Mouse (Mus musculus) liver, adult 2 months (tissue): ENCODE results near the gene Srp72. TPM values are rescaled to one million over a fixed set of nuclear protein-coding genes. Genes with fewer than 3 reads are reported as not detected.

Experiments
- DNase-seq: peaks from one replicate; pipeline ENCODE4 v3.0.0-alpha.2; 2011; ENCODE audit warnings: low read depth, low spot score; ENCODE audit errors: extremely low read depth
- H3K27ac ChIP-seq: fragments of 200-500 bp; replicated peaks from 2 replicates; pipeline ENCODE4 v1.5.1; 2012; ENCODE audit warnings: low read depth, mild to moderate bottlenecking, control low read depth, inconsistent platforms, low read length; ENCODE audit not compliant: insufficient read depth
- H3K27me3 ChIP-seq: fragments of 200-500 bp; 2 replicates; pipeline ENCODE4 v1.6.1; 2012; ENCODE audit warnings: mild to moderate bottlenecking, moderate library complexity, low read length, inconsistent platforms; ENCODE audit not compliant: control insufficient read depth, insufficient read depth
- H3K36me3 ChIP-seq: fragments of 200-500 bp; 2 replicates; pipeline ENCODE4 v1.6.1; 2012; ENCODE audit warnings: low read length, inconsistent platforms; ENCODE audit not compliant: control insufficient read depth, insufficient read depth
- H3K4me1 ChIP-seq: fragments of 200-500 bp; 2 replicates; pipeline ENCODE4 v1.6.1; 2011; ENCODE audit warnings: low read length; ENCODE audit not compliant: control insufficient read depth, insufficient read depth
- H3K4me3 ChIP-seq: fragments of 200-500 bp; 2 replicates; pipeline ENCODE4 v1.5.1; 2011; ENCODE audit warnings: low read depth, mild to moderate bottlenecking, control low read depth, low read length, moderate library complexity; ENCODE audit not compliant: insufficient read depth
- H3K79me2 ChIP-seq: fragments of 200-500 bp; 2 replicates; pipeline ENCODE4 v1.6.1; 2012; ENCODE audit warnings: inconsistent platforms, mild to moderate bottlenecking, low read length, moderate library complexity; ENCODE audit not compliant: control insufficient read depth, insufficient read depth
- H3K9ac ChIP-seq: fragments of 200-500 bp; 2 replicates; pipeline ENCODE4 v1.6.1; 2012; ENCODE audit warnings: low read depth, mild to moderate bottlenecking, control low read depth, inconsistent platforms, low read length
- CTCF ChIP-seq: fragments of 200-500 bp; IDR thresholded peaks from 2 replicates; pipeline ENCODE4 v1.5.1; 2011; ENCODE audit warnings: low read depth, low read length, control low read depth
- POLR2A ChIP-seq: fragments of 200-500 bp; IDR thresholded peaks from 2 replicates; pipeline ENCODE4 v1.6.1; 2011; ENCODE audit warnings: low read length, control low read depth; ENCODE audit not compliant: insufficient read depth; ENCODE audit errors: extremely low read depth
- WGBS: fragments of 180-500 bp; shearing (Covaris S2); methylation state at CpG from one replicate; pipeline ENCODE4 v1.1.7; 2018; 5-methylcytosine and 5-hydroxymethylcytosine counted together
- polyA plus RNA-seq: library from polyadenylated mRNA; depleted of rRNA; stranded (reverse); fragments of >200 nt; gene quantifications from 2 replicates; pipeline ENCODE4 v1.2.3, GENCODE M21; 2012
- total RNA-seq: library from RNA; depleted of rRNA; stranded (reverse); fragments of >200 nt; gene quantifications from 2 replicates; pipeline ENCODE4 v1.2.3, GENCODE M21; 2014

The Srp72 gene
- total and polyA plus RNA-seq, 2 experiments, result 23.1 to 43.5 TPM

DNA sequence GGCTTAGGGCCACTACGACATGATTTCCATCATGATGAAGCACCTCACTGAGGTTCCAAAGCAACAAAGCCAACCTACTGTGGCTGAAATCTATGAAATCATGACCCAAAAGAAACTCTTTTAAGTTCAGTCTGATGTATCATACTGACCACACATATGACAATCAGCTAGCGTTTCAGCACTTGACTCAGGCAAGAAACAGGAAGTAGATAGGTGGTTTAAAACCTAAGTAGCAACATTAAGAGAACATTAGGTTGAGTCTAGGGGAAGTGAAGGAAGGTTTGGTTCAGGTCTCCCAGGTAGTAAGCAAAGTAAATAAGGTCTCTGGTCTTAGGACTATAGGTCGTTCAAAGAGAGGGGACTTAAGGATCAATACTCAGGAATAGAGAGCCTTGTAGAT lies 995 bp upstream of the Srp72 start:
- 48% methylated on average over 3 of the region's 3 CpGs for WGBS
- Histone ChIP-seq H3K4me1 (peaks cover 9% of the 10 kb centered on the region), H3K36me3 (peaks cover 20% of the 10 kb centered on the region), H3K79me2 (peaks cover 6% of the 10 kb centered on the region; the same call in 1 of the 2 replicates), H3K9ac (peak overlapping the region; percentile 84; the same call in 1 of the 2 replicates), H3K4me3 (peak overlapping the region; percentile 99; the same call in 1 of the 2 replicates), H3K27ac (no peak overlapping the region), H3K27me3 (no peaks in the 10 kb centered on the region)
- DNase-seq, result no peak
- TF ChIP-seq POLR2A (no peak), CTCF (no peak)

DNA sequence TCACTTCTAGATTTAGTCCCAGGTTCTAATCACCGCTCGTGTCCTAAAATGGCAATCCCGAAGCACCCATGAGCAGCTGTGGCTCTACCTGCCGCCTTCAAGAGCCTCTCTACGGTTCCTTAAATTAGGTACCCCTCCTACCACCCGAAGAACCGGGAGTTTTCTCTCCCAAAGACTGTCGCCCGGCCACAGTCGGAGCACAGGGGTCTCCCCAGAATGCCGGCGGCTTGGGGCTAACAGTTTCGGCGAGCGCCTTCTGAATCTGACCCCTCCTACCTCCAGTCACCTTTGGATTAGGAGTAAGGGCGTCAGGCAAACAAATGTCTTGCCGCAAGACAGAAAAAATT lies 303 bp upstream of the Srp72 start:
- DNase-seq, result no peak
- peaks cover 18% of the 10 kb centered on the region for H3K36me3 ChIP-seq
- H3K9ac ChIP-seq, result peak overlapping the region; percentile 84
- H3K27me3 ChIP-seq, result no peaks in the 10 kb centered on the region
- no peak for TF ChIP-seq CTCF
- no peak for TF ChIP-seq POLR2A
- H3K27ac ChIP-seq, result peak overlapping the region; percentile 77
- peaks cover 6% of the 10 kb centered on the region; the same call in 1 of the 2 replicates for H3K79me2 ChIP-seq
- H3K4me1 ChIP-seq, result peaks cover 9% of the 10 kb centered on the region
- H3K4me3 ChIP-seq, result peak overlapping the region; percentile 99
- under 1% methylated on average over 17 of the region's 17 CpGs for WGBS

DNA sequence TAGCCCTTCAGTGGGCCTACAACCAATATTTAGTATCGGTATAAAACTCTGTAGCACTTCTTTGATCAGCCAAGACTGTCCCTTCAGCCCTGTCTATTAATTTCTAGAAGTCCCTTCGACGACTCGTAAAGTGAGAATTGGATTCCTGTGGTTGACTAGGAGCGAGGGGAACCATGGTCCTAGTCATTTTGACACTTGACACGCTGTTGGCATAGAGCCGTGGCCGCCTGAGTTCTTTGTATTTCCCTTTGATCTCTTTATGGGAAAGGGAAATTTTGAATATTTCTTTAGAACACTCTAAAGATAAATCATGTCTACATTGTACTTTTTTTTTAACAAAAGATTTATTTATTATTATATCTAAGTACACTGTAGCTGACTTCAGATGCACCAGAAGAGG lies 1.3 kb downstream of the Srp72 start:
- TF ChIP-seq CTCF, result no peak
- TF ChIP-seq POLR2A, result no peak
- H3K4me1 ChIP-seq, result peaks cover 9% of the 10 kb centered on the region
- H3K27me3 ChIP-seq, result no peaks in the 10 kb centered on the region
- WGBS, result 73% methylated on average over 8 of the region's 8 CpGs
- H3K9ac ChIP-seq, result no peak overlapping the region
- peaks cover 27% of the 10 kb centered on the region for H3K36me3 ChIP-seq
- H3K27ac ChIP-seq, result no peak overlapping the region; the same call in 1 of the 2 replicates
- no peak for DNase-seq
- peak overlapping the region; percentile 99; the same call in 1 of the 2 replicates for H3K4me3 ChIP-seq
- H3K79me2 ChIP-seq, result peaks cover 6% of the 10 kb centered on the region; the same call in 1 of the 2 replicates

DNA sequence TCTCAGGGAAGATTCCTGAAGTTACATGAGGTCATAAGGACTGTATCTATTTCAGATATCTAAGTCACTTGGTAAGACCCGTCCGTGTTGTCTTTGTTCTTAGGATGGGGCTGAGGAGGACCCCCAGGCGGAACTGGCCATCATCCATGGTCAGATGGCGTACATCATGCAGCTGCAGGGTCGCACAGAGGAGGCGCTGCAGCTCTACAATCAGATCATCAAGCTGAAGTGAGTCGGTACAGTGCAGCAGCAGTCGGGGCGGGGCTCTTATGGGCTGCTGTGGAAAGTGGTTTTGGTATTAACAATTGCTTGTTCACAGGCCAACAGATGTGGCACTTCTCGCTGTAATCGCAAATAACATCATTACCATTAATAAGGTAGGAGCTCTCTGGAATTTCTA lies 9.5 kb downstream of the Srp72 start:
- no peaks in the 10 kb centered on the region for H3K4me1 ChIP-seq
- H3K27ac ChIP-seq, result no peak overlapping the region
- TF ChIP-seq POLR2A, result no peak
- no peak for TF ChIP-seq CTCF
- no peaks in the 10 kb centered on the region for H3K79me2 ChIP-seq
- 93% methylated on average over 11 of the region's 11 CpGs for WGBS
- H3K9ac ChIP-seq, result no peak overlapping the region
- no peak overlapping the region for H3K4me3 ChIP-seq
- H3K27me3 ChIP-seq, result no peaks in the 10 kb centered on the region
- peaks cover 75% of the 10 kb centered on the region for H3K36me3 ChIP-seq
- no peak for DNase-seq

DNA sequence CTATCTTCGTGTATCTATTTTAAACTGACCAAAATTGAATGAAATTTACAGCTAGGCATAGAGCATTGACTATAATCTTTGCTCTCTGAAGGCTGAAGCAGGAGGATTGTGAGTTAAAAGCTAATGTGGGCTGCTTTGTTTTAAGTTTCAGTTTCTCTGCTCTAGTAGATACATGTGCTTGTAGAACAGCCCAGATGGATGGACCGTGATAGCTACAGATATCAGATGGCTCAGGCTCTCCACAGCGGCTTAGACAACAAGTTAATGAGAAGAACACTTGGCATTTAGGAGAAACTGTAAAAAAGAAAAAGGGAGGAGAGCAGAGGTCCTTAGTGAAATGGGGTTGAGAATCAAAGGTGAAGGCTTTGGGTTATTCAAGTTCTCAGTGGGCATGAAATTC lies 16.3 kb downstream of the Srp72 start:
- no peak for DNase-seq
- H3K9ac ChIP-seq, result no peak overlapping the region
- no peak overlapping the region for H3K27ac ChIP-seq
- H3K79me2 ChIP-seq, result no peaks in the 10 kb centered on the region
- TF ChIP-seq CTCF, result no peak
- TF ChIP-seq POLR2A, result no peak
- H3K4me3 ChIP-seq, result no peak overlapping the region
- H3K27me3 ChIP-seq, result no peaks in the 10 kb centered on the region
- WGBS, result over 99% methylated on average over 3 of the region's 3 CpGs
- no peaks in the 10 kb centered on the region for H3K4me1 ChIP-seq
- H3K36me3 ChIP-seq, result peaks cover 76% of the 10 kb centered on the region

DNA sequence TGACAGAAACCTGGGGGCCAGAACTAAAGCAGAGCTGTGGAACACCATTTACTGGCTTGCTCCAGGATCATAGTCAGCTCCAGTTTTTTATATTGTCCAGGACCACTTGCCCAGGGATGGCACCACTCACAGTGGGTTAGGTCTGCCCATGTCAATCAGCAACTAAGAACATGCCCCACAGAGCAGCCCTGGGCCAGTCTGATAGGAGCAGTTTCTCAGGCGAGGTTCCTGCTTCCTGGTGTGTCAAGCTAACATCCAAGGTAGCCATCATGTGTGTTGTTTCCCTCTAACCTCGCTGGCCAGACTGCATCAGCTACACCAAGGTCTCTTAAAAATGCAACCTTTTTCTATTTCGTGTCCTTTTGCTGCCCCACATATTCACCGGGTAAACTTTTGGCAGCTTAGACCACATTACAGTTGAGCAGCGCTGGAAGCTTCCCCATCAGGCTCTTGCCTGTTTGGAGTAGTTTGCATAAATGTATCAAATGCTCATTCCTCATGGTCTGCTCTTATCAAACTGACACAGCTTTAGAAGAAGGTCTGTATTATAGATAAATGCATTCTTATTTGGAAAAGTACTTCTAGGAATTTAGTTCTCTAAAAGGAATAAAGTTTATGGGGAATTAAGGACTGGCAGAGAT lies 18.8 kb downstream of the Srp72 start:
- no peaks in the 10 kb centered on the region for H3K79me2 ChIP-seq
- TF ChIP-seq POLR2A, result no peak
- no peak for TF ChIP-seq CTCF
- DNase-seq, result no peak
- H3K27me3 ChIP-seq, result no peaks in the 10 kb centered on the region
- no peak overlapping the region for H3K4me3 ChIP-seq
- no peak overlapping the region for H3K27ac ChIP-seq
- no peaks in the 10 kb centered on the region for H3K4me1 ChIP-seq
- peaks cover 76% of the 10 kb centered on the region for H3K36me3 ChIP-seq
- 95% methylated on average over 5 of the region's 5 CpGs for WGBS
- H3K9ac ChIP-seq, result no peak overlapping the region
